Mouse (Mus musculus): Measurements from ENCODE around the gene Ski. TPM values are rescaled to one million over a fixed set of nuclear protein-coding genes. Genes with fewer than 3 reads are reported as not detected.

Gene Ski
- total RNA-seq, 2 experiments from 2014 or later = 115 to 117 TPM

DNA sequence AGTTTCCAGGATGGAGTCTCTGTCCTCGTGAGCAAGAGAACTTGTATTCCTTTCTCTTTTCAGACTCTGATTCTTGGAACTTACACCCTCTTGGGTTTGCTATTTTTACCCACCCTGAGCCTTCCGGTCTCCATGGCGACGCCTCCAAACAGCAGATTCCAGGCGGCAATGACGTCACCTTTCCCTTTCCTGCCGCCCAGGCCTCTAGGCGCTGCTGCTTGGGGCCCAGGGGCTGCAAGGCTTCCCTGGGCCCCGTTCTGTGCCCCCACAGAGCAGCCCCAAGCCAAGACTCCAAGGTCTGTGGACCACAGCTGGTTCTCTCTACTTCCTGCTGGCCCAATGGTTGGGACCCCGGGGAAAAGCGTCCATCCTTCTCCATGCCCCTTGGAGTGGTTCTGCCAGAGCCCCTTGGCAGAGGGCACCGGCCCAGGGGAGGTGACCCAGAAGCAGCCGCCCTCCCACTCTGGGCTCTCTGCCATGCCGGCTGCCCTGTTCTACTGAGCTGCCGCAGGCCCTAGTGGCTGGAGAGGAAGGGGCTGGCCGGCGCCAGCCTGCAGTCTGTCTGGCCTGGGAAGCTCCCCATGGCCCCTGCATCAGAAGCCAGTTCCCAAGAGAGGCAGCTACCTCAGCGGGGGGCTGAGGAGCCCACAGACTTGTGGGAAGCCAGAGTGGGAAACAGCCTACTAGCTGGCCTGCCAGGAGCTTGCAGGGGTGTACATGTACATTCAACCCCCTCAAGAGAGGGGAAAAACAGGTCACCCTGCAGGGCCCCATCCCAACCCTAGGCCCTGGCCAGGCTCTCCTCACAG is 13.1 kb upstream of the Ski start:
- peak; percentile 87 to 93 for DNase-seq (ENCODE audit: low spot score in 2 of 2)

DNA sequence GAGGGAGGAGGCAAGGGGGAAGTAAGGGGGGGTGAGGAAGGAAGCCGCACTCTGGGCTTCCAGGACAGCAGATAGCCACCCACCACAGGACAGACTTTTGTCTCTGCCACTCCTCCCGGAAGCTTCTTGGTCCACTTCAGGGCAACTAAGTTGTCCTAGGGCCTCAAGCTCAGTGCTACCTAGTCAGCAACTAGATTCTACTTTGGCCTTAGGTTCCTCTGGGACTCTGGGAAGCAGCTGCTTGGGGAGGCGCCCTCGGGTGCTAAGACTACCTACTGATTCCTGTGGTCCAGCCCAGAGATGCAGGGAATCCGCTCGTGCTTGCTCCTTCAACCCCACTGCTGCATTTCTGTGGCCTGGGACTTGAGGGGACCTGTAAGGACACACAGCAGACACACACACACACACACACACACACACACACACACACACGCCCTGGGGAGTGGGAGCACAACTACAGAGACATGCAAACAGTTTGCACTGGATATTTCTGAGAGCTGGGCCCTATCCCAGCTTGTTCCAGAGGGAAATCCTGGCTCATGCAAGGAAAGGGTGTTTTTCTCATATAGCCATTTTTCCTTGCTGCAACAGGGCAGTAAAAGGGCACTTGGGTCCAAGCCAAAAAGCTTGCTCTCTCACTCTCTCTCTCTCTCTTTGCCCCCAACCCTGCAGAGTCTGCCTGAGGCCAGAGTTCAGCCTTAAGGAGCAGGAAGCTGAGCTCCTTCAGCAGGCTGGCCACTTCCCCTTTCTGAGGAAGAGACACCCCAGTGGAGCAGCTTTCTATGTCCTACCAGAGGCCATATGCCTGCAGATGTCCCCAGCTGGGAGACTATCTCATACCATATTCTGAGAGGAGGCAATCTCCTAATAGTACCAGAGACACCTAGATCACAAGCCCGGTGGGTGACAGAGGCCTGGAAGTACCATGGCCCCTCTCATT is 12.2 kb upstream of the Ski start:
- DNase-seq (ENCODE audit: low spot score in 2 of 2) = no peak

DNA sequence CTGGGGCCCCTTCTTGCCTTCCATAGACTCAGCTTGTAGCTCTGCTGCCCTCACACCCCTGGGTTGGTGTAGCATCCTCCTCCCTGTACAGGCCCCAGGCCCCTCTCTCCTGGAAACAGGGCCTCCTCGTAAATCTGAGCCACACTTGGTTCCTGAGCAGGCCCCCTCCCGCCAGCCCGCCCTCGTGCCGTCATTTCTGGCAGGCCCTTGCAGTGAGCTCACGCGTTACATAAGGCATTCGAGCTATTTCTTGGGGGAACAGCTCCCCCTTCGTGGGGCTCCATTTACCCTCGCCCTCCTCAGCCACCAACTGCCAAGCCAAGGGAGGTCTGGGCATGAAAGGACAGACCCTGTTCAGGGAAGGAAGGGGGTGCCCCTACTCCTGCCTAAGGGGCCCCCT is 11.5 kb upstream of the Ski start:
- DNase-seq (ENCODE audit: low spot score in 2 of 2) = peak; percentile 78 to 79

DNA sequence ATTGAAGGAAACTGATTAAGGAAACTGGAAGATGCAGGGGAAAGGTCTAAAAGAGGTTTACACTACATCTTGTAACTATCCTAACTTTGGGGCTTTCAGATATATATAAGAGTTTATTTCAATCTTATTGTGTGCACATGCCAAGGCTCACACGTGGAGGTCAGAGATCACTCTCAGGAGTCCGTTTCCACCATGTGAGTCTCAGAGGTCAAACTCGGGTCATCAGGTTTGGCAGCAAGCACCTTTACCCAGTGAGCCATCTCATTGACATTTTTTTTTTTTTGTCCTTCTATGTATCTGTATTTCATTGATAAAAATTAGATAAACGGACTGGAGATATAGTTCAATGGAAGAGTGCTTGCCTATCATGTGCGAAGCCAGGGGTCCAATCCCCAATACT is 6.1 kb upstream of the Ski start:
- DNase-seq (ENCODE audit: low spot score in 2 of 2) = no peak

DNA sequence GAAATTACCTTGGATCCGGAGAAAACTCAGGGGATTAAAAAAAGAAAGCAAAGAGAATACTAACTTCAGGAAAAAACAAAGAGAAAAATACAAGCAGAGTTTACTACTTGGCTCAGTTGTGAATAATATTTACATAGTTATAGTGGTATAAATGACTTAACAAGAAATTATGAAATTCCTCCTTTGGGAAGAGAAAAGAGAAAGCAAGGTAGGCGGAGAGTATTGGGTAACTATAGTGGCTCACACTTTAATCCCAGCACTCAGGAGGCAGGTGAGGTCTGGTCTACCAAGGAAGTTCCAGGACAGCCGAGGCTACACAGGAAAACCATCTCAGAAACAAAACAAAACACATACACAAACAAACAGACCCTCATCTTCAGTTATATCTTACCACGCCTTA is 5.6 kb upstream of the Ski start:
- no peak for DNase-seq (ENCODE audit: low spot score in 2 of 2)

DNA sequence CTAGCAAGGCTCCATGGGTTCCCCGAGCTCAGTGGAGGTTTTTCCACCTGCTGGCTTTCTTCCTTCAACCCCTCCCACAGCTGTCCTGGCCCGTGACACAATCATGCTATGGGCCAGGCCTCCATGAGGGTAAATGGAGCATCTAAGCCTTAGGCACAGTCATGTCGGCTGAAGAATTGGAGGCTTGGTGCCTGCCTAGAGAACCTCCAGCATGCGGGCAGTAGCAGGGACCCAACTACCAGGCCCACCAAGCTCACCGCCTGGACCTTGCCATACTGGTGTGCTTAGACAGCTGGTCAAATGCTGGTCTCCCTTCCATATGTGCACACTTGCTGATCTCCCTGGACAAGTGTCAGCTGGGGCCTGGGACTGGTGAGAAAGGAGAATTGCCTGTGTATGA is 3.5 kb upstream of the Ski start:
- no peak for DNase-seq (ENCODE audit: low spot score in 2 of 2)

DNA sequence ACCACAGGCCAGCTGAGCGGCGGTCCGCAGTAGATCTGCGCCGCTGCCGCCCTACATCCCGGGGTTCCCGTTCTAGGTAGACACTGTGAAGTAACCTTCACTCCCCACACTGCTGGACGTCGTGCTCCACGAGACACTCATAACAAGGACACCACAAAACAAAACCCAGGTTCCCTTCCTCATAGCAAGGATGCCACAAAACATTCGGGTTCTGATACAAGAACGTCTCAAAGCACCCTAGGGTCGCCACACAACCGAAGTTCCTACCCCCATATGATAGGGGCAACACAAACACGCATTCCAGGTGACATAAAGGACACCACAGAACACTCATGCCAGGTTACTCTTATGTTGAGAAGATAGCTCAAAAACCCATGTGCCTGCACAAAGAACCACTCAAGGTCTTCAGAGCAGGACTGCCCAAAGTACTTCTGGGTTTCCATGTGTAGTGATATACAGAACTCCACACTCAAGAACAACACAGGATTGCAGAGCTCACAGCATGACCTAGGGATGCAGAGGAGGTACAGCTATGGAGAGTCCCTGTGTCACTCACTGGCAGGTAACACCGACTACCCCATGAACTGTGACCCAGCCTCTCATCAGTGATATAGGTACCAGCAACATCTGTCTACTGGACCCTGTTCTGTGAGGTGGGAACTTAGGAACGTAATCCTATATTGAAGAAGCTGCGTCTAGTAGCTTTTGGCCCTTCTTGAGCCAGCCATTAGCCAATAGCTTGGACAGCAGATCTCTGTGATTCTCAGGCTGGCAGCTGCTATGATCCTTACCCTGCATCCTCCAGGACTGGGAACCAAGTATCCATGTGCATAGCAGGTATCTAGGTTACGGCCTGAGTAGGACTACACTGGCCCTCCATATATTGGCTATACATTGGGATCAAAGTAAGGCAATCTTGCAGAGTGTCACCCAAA is 1.5 kb upstream of the Ski start:
- DNase-seq (ENCODE audit: low spot score in 2 of 2) = no peak

DNA sequence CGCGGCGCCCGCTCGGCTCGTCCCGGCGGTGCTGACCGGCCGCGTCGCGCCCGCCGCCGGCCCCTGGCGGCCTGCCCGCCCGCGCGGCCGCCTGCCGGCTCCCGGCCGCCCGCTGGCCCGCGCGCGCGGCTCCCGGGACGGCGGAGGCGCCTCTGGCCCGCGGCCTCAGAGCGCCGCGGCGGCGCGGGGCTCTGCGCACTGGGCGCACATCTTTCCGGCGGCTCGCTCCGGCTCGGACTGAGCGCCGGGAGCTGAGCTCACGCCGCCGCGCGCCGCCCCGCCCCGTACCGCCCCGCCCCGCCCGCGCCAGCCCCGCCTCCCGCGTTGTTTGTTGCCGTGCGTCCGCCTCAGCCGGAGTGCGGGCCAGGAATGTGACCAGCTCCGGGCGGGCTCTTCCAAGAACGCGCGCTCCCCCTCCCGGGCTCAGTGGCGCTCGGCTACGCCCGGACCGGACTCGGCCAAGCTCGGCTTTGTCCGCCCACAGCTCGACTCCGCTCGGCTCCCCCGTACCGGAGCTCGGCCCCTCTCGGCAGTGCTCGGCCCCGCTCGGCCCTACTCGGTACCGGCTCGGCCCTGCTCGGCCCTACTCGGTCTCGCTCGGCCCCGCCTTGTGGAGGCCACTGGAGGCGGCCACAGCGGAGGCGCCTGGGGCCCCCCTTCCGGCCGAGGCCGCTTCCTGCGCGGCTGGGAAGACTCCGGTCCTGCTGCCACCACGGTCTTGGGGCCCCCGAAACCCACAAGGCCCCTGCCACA is 625 bp upstream of the Ski start:
- DNase-seq (ENCODE audit: low spot score in 2 of 2) = peak; percentile 100

DNA sequence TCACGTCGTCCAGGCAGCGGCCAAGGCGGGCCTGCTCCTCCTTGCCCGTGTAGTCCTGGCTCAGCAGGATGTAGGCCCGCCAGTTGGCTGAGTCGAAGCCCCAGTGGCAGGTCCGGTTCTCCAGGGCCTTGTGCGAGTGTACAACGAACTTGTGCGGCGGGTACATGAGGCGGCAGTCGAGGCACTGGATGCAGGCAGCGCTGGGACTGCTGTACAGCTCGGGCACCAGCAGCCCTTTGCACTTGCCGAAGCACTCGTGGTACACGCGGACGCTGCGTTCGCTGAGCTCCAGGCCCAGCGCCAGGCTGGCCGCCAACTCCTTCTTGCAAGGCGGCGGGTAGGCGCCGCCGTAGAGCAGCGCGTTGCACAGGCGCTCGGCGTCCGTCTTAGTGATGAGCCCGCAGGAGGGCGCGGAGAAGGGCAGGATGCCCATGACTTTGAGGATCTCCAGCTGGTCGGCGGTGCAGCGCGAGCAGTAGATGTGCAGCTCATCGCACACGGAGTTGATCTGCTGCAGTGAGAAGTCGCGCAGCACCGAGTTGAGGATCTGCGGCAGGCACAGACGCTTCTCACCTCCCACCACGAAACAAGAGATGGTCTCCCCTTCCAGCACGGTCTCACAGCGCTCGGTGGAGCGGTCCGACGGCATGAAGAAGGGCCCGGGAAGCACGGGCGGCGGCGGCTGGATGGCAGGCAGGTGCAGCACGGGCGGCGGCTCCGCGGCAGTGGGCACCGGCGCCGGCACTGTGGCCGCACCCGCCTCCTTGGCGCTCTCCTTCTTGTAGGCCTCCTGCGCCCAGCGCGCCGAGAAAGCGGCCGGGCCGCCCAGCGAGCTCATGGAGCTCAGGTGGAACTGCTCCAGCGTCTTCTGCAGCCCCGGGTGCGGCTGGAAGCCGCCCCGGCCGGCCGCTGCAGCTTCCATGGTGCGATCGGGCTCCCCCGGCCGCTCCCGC is 517 bp downstream of the Ski start:
- peak; percentile 66 to 76 for DNase-seq (ENCODE audit: low spot score in 2 of 2)

DNA sequence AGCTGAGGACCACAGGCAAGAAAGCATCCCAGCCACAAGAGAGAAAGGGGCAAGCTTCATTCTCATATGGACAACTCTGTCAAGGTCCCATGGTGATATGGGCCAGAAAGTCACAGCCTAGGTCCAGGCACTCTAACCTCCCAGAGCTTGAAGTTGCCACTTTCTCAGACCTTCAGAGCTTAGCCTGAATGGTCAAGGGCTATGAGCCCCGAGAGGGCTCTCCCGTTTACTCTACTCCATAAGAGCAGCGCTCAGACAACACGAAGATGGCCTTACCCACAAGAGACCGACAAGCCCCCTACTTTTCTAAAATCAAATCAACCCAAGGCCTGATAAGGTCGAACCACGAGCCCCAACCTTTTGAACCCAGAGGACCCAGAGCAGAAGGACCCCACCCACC is 1.3 kb downstream of the Ski start:
- DNase-seq (ENCODE audit: low spot score in 2 of 2) = no peak

DNA sequence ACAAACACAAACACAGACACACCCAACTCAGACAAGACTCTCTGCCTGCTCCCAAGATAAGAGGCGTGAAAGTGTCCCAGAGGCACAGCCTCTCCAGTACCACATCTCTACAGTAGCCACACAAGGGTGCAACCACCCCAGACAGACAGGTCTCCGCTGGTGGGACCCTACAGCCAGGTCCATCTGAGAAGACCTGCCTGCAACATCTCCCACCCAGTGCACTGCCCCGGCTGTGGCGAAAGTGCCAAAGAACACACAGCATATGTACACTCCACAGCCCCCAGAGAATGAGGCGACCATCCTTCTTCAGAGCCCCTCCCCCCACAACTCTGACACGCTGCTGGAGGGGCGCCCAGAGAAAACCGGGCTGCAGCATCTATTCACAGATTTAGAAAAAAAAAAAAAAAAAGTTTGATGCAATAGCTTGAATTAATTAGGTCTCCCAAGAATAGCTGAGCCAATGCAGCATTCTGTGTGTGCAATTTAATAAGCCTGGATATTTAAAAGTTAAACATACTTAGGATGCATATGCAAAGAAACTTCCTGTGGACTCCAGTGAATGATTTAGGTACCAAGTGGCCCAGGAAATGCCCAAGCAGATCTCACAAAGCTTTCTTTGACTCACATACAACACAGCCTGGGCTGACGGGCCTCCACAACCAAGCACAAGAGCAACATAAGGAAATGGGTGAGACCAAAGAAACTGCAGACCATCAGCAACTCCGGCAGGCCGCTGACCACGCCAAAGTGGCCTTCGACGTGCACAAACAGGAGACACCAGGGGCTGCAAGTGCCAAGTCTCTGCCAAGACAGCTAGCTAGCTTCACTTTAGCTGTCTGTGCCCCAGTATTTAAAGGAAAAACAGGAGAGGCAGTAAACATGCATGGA is 1.9 kb downstream of the Ski start:
- peak in 1 of 2 experiments; percentile 65 for DNase-seq (ENCODE audit: low spot score in 2 of 2)

DNA sequence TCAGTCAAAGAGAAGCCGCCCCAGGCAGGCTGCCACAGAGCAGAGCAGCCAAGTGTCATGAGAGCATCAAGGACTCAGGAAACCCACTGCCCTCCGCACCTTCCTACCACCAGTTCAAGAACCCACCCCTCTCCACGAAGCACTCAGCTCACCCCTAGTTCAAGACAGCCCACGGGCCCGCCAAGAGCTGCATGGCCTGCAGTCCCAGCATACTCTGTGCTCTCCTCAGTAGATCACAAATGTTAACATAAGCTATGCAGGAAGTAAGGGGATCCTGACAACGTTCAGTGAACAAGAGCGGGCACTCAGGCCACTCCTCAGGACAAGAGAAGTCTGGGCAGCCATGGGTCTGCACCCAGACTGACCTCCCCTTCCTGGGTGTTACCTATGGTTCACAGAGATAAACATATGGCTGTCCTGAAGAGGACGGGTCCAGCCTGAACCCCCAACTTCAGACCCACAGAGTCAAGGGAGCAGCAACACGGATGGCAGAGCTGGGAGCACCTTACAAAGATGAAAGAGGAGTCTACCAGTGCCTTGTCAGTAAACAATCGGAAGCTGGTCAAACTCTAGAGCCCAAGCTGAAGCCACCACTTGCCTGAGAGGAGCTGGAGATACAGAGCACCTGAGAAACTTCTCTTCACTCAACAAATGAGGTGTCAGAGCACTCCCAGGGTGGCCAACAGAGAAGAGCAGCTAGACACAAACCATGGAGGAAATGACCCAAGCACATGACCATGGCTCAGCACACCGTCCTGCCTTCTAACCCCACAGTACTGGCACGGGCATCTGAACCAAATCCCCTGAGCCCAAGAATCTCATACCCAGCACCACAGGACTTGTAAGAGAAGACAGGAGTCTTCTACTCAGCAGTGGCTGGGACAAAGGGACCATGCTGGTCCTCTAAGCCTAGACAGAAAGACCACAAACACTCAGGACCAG is 2.9 kb downstream of the Ski start:
- no peak for DNase-seq (ENCODE audit: low spot score in 2 of 2)

DNA sequence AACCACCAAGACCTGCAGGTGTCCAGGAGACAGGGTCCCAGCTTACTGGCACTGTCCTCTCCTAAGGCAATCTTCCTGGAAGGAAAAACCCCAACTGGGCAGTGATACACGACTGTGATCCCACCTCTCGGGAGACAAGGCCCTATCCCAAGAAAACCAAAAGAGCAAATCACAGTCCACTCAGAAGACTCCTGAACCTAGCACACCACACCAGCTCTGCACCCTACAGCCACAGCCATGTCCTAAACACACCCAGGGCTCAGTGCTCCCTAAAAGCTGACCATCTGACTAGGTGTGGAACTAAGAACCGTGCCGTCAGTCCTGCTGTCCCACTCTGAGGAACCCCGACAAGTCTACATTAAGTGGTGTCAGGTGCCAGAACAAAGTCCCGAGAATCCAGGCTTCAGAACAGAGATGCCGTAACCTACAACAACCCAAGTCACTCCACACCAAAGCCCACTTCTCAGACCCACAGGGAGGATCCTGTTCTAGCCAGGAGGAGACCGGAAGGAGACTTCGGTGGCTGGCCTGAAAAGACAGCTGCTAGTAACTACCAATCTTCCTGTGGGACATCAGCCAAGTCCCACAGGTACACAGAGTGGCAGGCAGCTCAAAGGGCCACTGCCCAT is 4.2 kb downstream of the Ski start:
- no peak for DNase-seq (ENCODE audit: low spot score in 2 of 2)

DNA sequence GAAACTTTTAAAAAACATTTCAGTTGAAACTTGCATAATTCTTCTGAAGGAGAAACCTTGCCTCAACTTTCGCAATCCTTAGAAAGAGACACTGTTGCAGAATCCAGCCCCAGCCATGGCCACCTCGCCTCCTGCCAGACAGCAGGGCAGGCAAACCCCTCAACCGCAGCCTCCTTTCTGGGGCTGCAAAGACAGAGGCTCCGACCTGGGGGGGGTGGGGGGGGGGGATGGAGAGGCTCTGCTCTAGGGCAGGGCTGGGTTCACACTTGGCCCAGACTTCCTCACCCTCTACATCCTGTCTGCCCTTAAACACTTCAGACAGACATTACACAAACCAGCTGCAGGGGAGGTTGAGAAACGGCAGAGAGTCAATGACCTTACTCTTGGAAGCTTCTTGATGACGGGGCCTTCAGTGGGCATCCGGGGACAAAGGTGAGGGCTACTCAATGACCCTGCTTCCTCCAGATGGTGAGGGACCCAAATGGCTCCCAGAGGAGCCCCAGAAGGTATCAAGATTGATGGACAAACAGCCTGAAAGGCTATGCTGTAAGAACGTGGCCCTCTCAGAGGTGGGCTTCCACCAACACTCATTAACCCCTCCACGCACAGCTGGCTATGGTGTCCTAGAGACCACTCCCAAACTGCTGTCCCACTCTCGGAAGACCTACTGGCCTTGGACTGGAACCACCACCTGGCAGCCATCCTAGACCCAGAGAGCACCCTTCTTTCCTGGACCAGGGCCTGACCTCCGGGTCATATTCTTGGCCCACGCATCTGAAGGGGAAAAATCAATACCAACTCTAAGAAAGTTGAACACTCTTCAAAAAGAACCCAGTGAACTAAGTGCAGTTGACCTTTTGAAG is 4.9 kb downstream of the Ski start:
- no peak for DNase-seq (ENCODE audit: low spot score in 2 of 2)

DNA sequence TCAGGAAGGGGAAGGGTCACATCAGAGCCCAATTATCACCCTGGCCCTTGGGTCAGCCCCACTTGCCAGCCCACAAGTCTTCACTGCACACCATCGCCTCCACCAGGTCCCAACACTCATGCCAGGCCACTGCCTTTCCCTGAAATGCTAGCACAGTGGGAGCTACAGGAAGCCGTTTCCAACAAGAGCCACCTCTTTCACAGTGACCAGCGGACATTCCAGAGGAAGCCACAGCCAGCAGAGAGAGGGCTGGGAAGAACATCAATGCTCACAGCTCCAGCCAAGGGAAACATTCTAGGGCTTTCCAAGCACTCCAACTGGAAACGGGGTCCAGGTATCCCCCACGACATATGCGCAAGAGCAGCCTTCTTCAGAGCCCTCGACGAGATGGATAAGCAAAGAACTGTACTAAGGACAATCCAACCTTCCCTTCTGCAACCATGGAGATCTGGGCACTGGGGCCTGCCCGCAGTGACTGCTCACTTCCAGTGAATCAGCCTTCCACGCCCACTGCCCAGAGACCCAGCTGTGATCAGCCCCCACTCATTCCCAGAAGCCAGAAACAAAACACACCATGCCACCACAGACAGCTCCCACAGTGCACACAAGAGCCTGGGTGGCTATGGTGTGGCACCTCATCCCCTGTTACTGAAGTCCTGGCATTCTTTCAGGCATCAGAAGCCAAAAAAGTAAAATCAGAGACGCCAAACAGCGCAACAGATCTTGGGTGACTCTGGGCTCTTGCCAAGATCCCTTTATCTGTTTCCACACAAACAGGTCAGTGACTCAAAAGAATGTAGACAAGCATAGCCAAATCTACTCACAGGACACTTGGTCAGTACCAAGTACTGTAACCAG is 6.4 kb downstream of the Ski start:
- no peak for DNase-seq (ENCODE audit: low spot score in 2 of 2)
